Mouse (Mus musculus) forebrain, embryonic 11.5 days (tissue): ENCODE results near the gene Avl9. TPM values are rescaled to one million over a fixed set of nuclear protein-coding genes. Genes with fewer than 3 reads are reported as not detected.

ENCODE experiments used
- ATAC-seq: fragments of 200-750 bp; cut with Nextera tagmentation; replicated peaks from 2 replicates; pipeline ENCODE4 v1.8.0; 2017; ENCODE audit warnings: moderate TSS enrichment; ENCODE audit not compliant: low FRiP score
- DNase-seq: peaks from one replicate; pipeline ENCODE4 v3.0.0-alpha.2; 2017; ENCODE audit warnings: low spot score
- H3K27ac ChIP-seq: fragments of 300-500 bp; sonication (generic); 2 replicates; pipeline ENCODE4 v1.5.1; 2014; ENCODE audit warnings: low read depth, low read length
- H3K27me3 ChIP-seq: fragments of 300-500 bp; sonication (generic); 2 replicates; pipeline ENCODE4 v1.6.1; 2014; ENCODE audit warnings: mild to moderate bottlenecking, low read length, mixed read lengths; ENCODE audit not compliant: control insufficient read depth, insufficient read depth
- H3K36me3 ChIP-seq: fragments of 300-500 bp; sonication (generic); 2 replicates; pipeline ENCODE4 v1.6.1; 2014; ENCODE audit warnings: mild to moderate bottlenecking, low read length, moderate library complexity, mixed read lengths; ENCODE audit not compliant: control insufficient read depth, insufficient read depth
- H3K4me1 ChIP-seq: fragments of 300-500 bp; sonication (generic); replicated peaks from 2 replicates; pipeline ENCODE4 v1.6.1; 2014; ENCODE audit warnings: low read length, mixed read lengths; ENCODE audit not compliant: control insufficient read depth, insufficient read depth
- H3K4me2 ChIP-seq: fragments of 300-500 bp; sonication (generic); 2 replicates; pipeline ENCODE4 v1.6.1; 2014; ENCODE audit warnings: low read depth, mild to moderate bottlenecking, low read length, moderate library complexity, mixed read lengths; ENCODE audit not compliant: severe bottlenecking
- H3K4me3 ChIP-seq: fragments of 300-500 bp; sonication (generic); 2 replicates; pipeline ENCODE4 v1.5.1; 2014; ENCODE audit warnings: low read depth, low read length
- H3K9ac ChIP-seq: fragments of 300-500 bp; sonication (generic); 2 replicates; pipeline ENCODE4 v1.6.1; 2014; ENCODE audit warnings: low read length
- H3K9me3 ChIP-seq: fragments of 300-500 bp; sonication (generic); 2 replicates; pipeline ENCODE4 v1.6.1; 2016; ENCODE audit warnings: low read length, mixed read lengths; ENCODE audit not compliant: control insufficient read depth
- WGBS: fragments of 180-500 bp; shearing (Covaris S2); extraction: QIAGEN DNeasy Blood & Tissue Kit; methylation state at CpG from one replicate; pipeline ENCODE4 v1.1.7; 2014; 5-methylcytosine and 5-hydroxymethylcytosine counted together
- polyA plus RNA-seq: library from polyadenylated mRNA; unstranded; fragments of >200 nt; fragmentation: Nextera tagmentation; extraction: Ambion mirVana; gene quantifications from 2 replicates; pipeline ENCODE4 v1.2.1, GENCODE M21; 2014

The Avl9 gene
- polyA plus RNA-seq, 1 experiment from 2014 or later, result 32.2 TPM

- Histone ChIP-seq H3K4me3 (no peak overlapping the region), H3K4me1 (no peaks in the 10 kb centered on the region), H3K27me3 (no peaks in the 10 kb centered on the region), H3K9me3 (no peaks in the 10 kb centered on the region), H3K9ac (no peak overlapping the region), H3K27ac (no peak overlapping the region), H3K36me3 (no peaks in the 10 kb centered on the region; the same call in 1 of the 2 replicates), H3K4me2 (no peak overlapping the region)
- WGBS, result 68% methylated on average over 3 of the region's 3 CpGs
- DNase-seq (no peak), ATAC-seq (no peak)
These were observed 6.2 kb downstream of the Avl9 start for GRCm38 (mm10) chr6:56720877-56721276.

- Histone ChIP-seq H3K27ac (no peak overlapping the region), H3K36me3 (peaks cover 5% of the 10 kb centered on the region; the same call in 1 of the 2 replicates), H3K4me3 (no peak overlapping the region), H3K4me2 (no peak overlapping the region), H3K27me3 (no peaks in the 10 kb centered on the region), H3K9me3 (no peaks in the 10 kb centered on the region), H3K4me1 (no peaks in the 10 kb centered on the region), H3K9ac (no peak overlapping the region)
- ATAC-seq, result no peak
- DNase-seq, result no peak
- WGBS, result 83% methylated on average over 2 of the region's 2 CpGs
These were observed 17.8 kb downstream of the Avl9 start for GRCm38 (mm10) chr6:56732545-56732944.

GRCm38 (mm10) chr6:56745950-56746543, 31.3 kb downstream of the Avl9 start:
- no peak for DNase-seq
- 87% methylated on average over 5 of the region's 5 CpGs for WGBS

GRCm38 (mm10) chr6:56753719-56754118, 39.0 kb downstream of the Avl9 start:
- Histone ChIP-seq H3K27ac (no peak overlapping the region), H3K9ac (no peak overlapping the region), H3K4me2 (no peak overlapping the region), H3K36me3 (peaks cover 2% of the 10 kb centered on the region; the same call in 1 of the 2 replicates), H3K4me1 (no peaks in the 10 kb centered on the region), H3K4me3 (no peak overlapping the region), H3K9me3 (no peaks in the 10 kb centered on the region), H3K27me3 (no peaks in the 10 kb centered on the region)
- DNase-seq, result no peak
- WGBS, result 89% methylated on average over 3 of the region's 3 CpGs
- ATAC-seq, result no peak

More at GRCm38 (mm10) chr6:56745950-56746543, 31.3 kb downstream of the Avl9 start:
- H3K27me3 ChIP-seq, result no peaks in the 10 kb centered on the region
- no peak overlapping the region for H3K4me3 ChIP-seq
- H3K36me3 ChIP-seq, result no peaks in the 10 kb centered on the region; the same call in 1 of the 2 replicates
- no peaks in the 10 kb centered on the region for H3K9me3 ChIP-seq
- ATAC-seq, result no peak
- no peak overlapping the region for H3K27ac ChIP-seq
- no peak overlapping the region for H3K4me2 ChIP-seq
- H3K9ac ChIP-seq, result no peak overlapping the region
- H3K4me1 ChIP-seq, result no peaks in the 10 kb centered on the region

GRCm38 (mm10) chr6:56756117-56756516, 41.4 kb downstream of the Avl9 start:
- DNase-seq (no peak), ATAC-seq (no peak)
- H3K36me3 ChIP-seq, result peaks cover 2% of the 10 kb centered on the region; the same call in 1 of the 2 replicates
- no peak overlapping the region for H3K4me3 ChIP-seq
- no peak overlapping the region for H3K27ac ChIP-seq
- no peaks in the 10 kb centered on the region for H3K27me3 ChIP-seq
- no peaks in the 10 kb centered on the region for H3K9me3 ChIP-seq
- H3K4me1 ChIP-seq, result no peaks in the 10 kb centered on the region
- no peak overlapping the region for H3K4me2 ChIP-seq
- whole genome bisulfite sequencing, result 91% methylated on average over 1 of the region's 1 CpGs
- H3K9ac ChIP-seq, result no peak overlapping the region

GRCm38 (mm10) chr6:56759324-56759723, 44.6 kb downstream of the Avl9 start:
- Histone ChIP-seq H3K27ac (no peak overlapping the region), H3K4me2 (no peak overlapping the region), H3K36me3 (peaks cover 2% of the 10 kb centered on the region; the same call in 1 of the 2 replicates), H3K27me3 (no peaks in the 10 kb centered on the region), H3K4me1 (no peaks in the 10 kb centered on the region), H3K9me3 (no peaks in the 10 kb centered on the region), H3K4me3 (no peak overlapping the region), H3K9ac (no peak overlapping the region)
- DNase-seq, result no peak
- 92% methylated on average over 1 of the region's 1 CpGs for WGBS
- no peak for ATAC-seq

GRCm38 (mm10) chr6:56765265-56765664, 50.6 kb downstream of the Avl9 start:
- no peaks in the 10 kb centered on the region for H3K27me3 ChIP-seq
- ATAC-seq, result no peak
- 78% methylated on average over 3 of the region's 3 CpGs for WGBS

GRCm38 (mm10) chr6:56765696-56766095, 51.0 kb downstream of the Avl9 start:
- Histone ChIP-seq H3K9me3 (no peaks in the 10 kb centered on the region), H3K36me3 (no peaks in the 10 kb centered on the region; the same call in 1 of the 2 replicates), H3K27ac (no peak overlapping the region), H3K27me3 (no peaks in the 10 kb centered on the region), H3K9ac (no peak overlapping the region), H3K4me3 (no peak overlapping the region), H3K4me1 (no peaks in the 10 kb centered on the region), H3K4me2 (no peak overlapping the region)
- ATAC-seq (no peak), DNase-seq (no peak)
- 89% methylated on average over 4 of the region's 4 CpGs for WGBS

More at GRCm38 (mm10) chr6:56765265-56765664, 50.6 kb downstream of the Avl9 start:
- no peak overlapping the region for H3K4me3 ChIP-seq
- no peak overlapping the region for H3K27ac ChIP-seq
- no peak for DNase-seq
- no peaks in the 10 kb centered on the region for H3K4me1 ChIP-seq
- H3K9me3 ChIP-seq, result no peaks in the 10 kb centered on the region
- H3K36me3 ChIP-seq, result no peaks in the 10 kb centered on the region; the same call in 1 of the 2 replicates
- no peak overlapping the region for H3K4me2 ChIP-seq
- H3K9ac ChIP-seq, result no peak overlapping the region

GRCm38 (mm10) chr6:56775816-56776215, 61.1 kb downstream of the Avl9 start:
- DNase-seq (no peak), ATAC-seq (no peak)
- Histone ChIP-seq H3K27me3 (no peaks in the 10 kb centered on the region), H3K4me2 (no peak overlapping the region), H3K9ac (no peak overlapping the region), H3K36me3 (peaks cover 11% of the 10 kb centered on the region), H3K27ac (no peak overlapping the region), H3K9me3 (peaks cover 3% of the 10 kb centered on the region), H3K4me3 (no peak overlapping the region), H3K4me1 (no peaks in the 10 kb centered on the region)
- 96% methylated on average over 3 of the region's 3 CpGs for WGBS
